Mouse (Mus musculus): Measurements from ENCODE around the gene Chchd5. TPM values are rescaled to one million over a fixed set of nuclear protein-coding genes. Genes with fewer than 3 reads are reported as not detected.

Chchd5 gene
- polyA plus RNA-seq, 1 experiment from 2014 or later: 29.1 TPM

Other genes starting within 250 kb of the Chchd5 start
- gene Zc3h8, start 185.6 kb upstream of the Chchd5 start, polyA plus RNA-seq (2015; fragmentation: Nextera tagmentation; extraction: Ambion mirVana): 7.5 and 9.3 TPM in 2 replicates
- gene Zc3h6, start 162.3 kb upstream of the Chchd5 start, polyA plus RNA-seq (2015; fragmentation: Nextera tagmentation; extraction: Ambion mirVana): 1.9 and 2.0 TPM in 2 replicates
- gene Gm10762, start 162.0 kb upstream of the Chchd5 start, polyA plus RNA-seq (2015; fragmentation: Nextera tagmentation; extraction: Ambion mirVana): 21.3 and 21.5 TPM in 2 replicates
- gene Vinac1, start 81.5 kb upstream of the Chchd5 start, polyA plus RNA-seq (2015; fragmentation: Nextera tagmentation; extraction: Ambion mirVana): 0.09 and 0.14 TPM in 2 replicates
- gene Ttl, start 63.8 kb upstream of the Chchd5 start, polyA plus RNA-seq (2015; fragmentation: Nextera tagmentation; extraction: Ambion mirVana): 19.4 and 22.0 TPM in 2 replicates
- gene Polr1b, start 28.7 kb upstream of the Chchd5 start, polyA plus RNA-seq (2015; fragmentation: Nextera tagmentation; extraction: Ambion mirVana): 28.6 and 30.4 TPM in 2 replicates
- 33.8 and 35.5 TPM in 2 replicates for gene Slc20a1, start 69.1 kb downstream of the Chchd5 start, polyA plus RNA-seq (2015; fragmentation: Nextera tagmentation; extraction: Ambion mirVana)
- 41.8 and 45.2 TPM in 2 replicates for gene Ckap2l, start 167.5 kb downstream of the Chchd5 start, polyA plus RNA-seq (2015; fragmentation: Nextera tagmentation; extraction: Ambion mirVana)
- 0.10 and 0.14 TPM in 2 replicates for gene Il1a, start 180.3 kb downstream of the Chchd5 start, polyA plus RNA-seq (2015; fragmentation: Nextera tagmentation; extraction: Ambion mirVana)
- gene Il1b, start 241.4 kb downstream of the Chchd5 start, polyA plus RNA-seq (2015; fragmentation: Nextera tagmentation; extraction: Ambion mirVana): 0.45 TPM in 1 of 2 replicates, not detected in the other